Mouse (Mus musculus): ENCODE data around the gene Mllt1.

Mllt1 gene

GRCm38 (mm10) chr17:56935363-56936131 lies at the start of gene Mllt1:
Mllt1 (minus strand) TSS chr17:56935415.
- DNase-seq = peak; percentile 98

- DNase-seq = no peak
Observed at GRCm38 (mm10) chr17:56984886-56985285, 49.7 kb upstream of the Mllt1 start.

GRCm38 (mm10) chr17:56982013-56982412 lies 46.8 kb upstream of the Mllt1 start, which contains the start of gene Acer1:
Acer1 (minus strand) TSS chr17:56982126.
- no peak for DNase-seq

GRCm38 (mm10) chr17:56981049-56981448 lies 45.8 kb upstream of the Mllt1 start:
- no peak for DNase-seq

- DNase-seq = no peak
Observed at GRCm38 (mm10) chr17:56979524-56979923, 44.3 kb upstream of the Mllt1 start.

GRCm38 (mm10) chr17:56976531-56977390 lies 41.5 kb upstream of the Mllt1 start:
- DNase-seq = no peak

DNA sequence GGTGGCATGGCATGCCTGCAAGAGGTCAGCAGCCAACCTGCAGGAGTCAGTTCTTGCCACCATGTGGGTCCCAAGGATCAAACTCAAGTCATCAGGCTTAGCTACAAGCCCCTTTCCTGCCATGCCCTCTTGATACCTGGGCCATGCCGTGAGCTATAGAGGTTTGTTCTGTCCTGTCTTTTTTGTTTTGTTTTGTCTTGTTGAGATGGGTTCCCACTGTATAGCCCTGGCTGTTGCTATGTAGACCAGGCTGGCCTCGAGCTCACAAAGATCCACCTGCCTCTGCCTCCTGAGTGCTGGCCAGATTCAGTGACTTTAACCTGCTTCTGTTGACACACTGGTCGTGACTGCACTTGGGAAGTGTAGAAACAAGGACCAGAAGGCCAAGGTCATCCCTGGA lies 40.2 kb upstream of the Mllt1 start:
- no peak for DNase-seq

- DNase-seq = no peak
Observed at GRCm38 (mm10) chr17:56974708-56975240, 39.6 kb upstream of the Mllt1 start.

DNA sequence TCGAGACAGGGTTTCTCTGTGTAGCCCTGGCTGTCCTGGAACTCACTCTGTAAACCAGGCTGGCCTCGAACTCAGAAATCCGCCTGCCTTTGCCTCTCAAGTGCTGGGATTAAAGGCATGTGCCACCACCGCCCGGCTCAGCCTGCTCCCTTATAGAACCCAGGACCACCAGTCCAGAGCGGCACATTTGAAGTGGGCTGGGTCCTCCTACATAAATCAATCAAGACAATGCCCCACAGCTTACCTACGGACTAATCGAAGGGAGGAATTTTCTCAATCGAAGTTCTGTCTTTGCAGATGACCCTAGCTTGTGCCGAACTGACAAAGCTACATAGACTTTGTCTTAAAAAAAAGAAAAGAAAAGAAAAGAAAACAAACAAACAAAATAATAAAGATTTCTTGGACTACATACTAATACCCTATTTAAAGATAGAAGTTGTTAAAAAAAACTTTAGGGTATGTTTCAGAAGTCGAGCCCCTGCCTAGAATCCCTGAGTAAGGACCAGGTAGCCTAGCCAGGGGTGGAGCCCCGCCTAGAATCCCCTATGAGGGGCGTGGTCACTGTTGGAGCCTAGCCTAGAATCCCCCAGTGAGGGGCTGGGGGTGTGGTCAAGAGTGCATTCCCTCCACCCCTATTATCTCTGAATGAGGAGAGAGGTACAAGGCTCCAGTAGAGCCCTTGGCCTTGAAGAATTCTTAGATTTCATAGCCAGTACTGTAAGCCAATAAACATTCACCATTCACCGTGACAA lies 38.9 kb upstream of the Mllt1 start:
- DNase-seq = no peak

GRCm38 (mm10) chr17:56970081-56970480 lies 34.9 kb upstream of the Mllt1 start:
- DNase-seq = no peak

DNA sequence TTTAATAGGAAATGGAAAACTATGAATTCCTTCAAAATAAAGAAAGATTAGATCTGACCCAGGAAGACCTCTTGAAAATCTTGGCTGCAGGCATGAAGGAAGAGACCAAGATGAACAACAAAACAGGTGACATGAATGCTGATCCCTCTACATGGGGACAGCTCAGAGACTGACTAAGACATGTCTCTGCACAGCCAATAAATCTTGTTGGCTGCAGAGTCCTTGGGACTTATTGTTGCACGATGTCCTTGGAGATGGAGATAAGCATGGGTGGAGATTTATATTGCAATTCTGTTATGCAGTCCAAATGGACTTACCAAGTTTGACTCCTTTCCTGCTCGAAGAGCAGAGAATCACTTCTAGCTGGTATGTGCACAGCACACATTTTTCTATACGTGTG lies 34.1 kb upstream of the Mllt1 start:
- DNase-seq = no peak

- DNase-seq = no peak
Observed at GRCm38 (mm10) chr17:56963646-56964045, 28.4 kb upstream of the Mllt1 start.

GRCm38 (mm10) chr17:56962642-56963405 lies 27.6 kb upstream of the Mllt1 start:
- DNase-seq = no peak

- no peak for DNase-seq
Observed at GRCm38 (mm10) chr17:56961880-56962279, 26.7 kb upstream of the Mllt1 start.

DNA sequence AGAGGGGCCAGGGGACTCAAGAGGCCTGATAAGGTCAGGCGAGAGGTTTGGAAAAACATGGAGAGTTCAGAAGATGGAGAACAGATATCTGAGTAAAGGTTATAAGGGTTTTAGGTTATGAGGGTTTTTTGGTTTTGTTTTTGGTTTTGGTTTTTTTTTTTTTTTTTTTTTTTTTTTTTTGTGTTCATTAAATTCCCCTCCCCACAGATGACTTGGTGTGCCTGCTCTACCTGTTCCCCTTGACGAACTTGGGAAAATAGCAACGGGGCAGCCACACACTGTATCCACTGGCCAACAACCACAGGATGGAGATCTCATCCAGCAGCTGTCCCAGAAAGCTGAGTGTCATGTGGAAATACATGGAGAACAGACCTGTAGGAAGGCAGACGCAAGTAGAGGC lies 23.5 kb upstream of the Mllt1 start:
- DNase-seq = no peak

DNA sequence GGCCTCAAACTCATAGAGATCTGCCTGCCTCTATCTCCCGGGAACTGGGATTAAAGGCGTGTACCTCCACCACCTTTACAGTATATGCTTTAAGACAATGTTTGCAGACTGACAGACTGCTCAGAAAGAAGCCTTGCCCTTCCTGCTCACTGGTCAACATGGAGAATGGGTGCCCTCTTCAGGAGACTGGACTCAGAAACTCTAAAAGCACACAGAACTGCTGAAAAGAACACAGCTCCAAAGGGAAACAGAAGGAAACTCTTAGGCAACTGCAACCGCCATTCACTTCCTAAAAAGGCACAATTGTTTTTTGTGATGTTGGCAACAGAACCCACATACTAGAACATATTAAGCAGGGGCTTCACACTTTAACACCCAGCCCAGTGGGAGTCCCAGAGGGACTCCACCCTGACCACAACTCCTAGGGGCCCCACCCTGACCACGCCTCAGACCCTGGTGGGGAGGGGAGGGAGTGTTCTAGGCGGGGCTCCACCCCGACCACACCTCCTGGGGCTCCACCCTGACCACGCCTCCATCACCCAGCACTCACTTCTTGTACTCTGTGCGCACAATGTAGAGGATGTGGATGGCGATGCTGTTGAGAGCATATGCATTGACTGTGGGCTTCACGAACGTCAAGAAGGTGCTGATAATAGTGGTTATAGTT lies 22.7 kb upstream of the Mllt1 start:
- DNase-seq = no peak

DNA sequence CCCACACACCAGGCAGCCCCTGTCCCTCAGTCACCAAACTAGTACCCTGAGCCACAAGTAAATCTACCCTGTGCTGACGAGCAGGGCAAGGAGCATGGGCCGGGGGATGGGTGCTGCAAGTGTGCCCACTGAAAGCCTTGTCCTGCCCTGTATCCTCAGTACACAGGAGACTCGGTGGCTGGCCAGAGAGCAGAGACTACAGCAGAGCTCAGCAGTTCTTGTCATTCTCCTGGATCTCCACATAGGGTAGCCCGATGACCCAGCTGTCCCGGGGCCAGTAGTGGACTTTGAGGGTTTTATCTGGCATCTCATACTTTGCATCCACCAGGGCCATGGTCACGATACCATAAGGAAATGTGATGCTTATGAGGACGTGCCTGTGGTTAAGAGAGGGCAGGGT lies 19.7 kb upstream of the Mllt1 start:
- DNase-seq = no peak

GRCm38 (mm10) chr17:56952639-56953038 lies 17.4 kb upstream of the Mllt1 start:
- no peak for DNase-seq

DNA sequence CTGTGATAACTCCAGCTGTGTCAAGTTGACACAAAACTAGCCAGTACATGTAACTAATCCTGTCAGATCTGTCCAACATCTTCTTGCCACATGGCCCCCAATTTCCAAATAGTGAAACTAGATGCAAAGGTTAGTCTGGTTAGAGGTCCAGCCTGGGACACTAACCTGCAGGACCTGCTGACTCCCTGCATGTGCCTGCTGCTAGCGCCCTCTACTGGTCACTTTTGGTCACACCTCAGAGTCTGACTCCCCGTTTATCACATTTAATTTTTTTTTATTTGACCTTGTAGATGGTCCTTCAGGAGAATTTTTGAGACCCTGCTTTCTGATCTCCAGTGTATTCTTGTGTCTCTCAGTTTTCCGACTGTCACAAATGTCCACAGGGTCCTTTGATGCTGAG lies 15.7 kb upstream of the Mllt1 start:
- DNase-seq = no peak

DNA sequence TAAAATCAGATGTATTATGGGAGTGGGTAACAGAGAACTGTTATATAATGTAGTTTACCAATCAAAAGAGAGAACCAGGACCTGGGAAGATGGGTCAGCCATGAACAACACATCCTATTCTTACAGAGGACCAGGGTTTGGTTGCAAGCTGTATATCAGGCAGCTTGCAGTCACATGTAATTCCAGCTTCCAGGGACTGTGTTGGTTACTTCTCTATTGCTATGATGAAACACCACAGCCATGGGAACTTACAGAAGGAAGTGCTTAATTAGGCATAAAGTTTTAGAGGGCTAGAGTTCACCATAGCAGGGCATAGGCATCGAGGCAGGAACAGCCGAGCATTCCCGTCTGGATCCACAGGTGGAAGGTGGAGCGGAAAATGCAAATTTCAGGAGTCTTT lies 3.5 kb upstream of the Mllt1 start:
- DNase-seq = no peak

DNA sequence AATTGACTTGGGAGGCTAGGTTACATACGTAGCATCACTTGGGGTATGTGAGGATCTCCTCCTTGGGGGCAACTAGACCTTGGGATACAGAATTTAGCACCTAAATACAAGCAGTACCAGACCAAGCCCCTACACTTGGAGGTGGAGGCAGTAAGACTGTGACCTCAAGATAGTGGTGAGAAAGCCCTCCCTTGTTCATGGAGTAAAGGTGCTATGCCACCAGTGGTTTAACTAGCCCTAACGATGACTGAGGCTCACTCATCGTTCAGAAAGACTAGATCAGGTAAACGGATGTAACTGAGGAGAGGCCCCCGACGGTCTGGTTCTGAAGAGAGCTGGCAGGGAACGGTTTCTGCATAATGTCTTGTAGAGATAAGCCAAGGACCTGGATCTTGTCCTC lies 1.5 kb upstream of the Mllt1 start:
- no peak for DNase-seq
